8 mouse cellular contexts compared by ENCODE assay signal in the genomic region with DNA sequence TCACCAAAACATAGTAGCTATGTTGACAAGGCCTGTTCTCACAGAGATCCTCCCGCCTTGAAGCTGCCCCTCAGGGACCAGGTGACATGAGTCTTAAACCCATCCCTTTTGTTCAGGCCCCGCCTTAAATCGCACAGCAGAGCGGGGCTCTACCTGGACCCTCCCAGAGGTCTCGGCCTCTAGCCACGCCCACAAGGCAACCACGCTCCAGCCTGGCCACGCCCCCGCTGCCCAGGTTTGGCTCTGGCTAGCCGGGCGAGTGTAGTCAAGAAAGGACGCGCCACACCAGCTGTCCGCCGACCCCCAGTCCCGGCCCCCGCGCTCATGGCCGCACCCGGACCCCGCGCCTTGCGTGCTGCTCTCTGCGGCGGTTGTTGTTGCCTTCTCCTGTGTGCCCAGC. TPM values are rescaled to one million over a fixed set of nuclear protein-coding genes. Genes with fewer than 3 reads are reported as not detected.
DNase-seq lines count a peak whose midpoint lies in the region; ATAC-seq lines count a peak whose summit lies in the region.

No protein-coding gene starts in this region.

- peak overlapping the region; percentile 20; the same call in 1 of the 2 replicates for H3K9ac ChIP-seq in intestine, embryonic 14.5 days (ENCODE audit: low read length)
- peak overlapping the region; percentile 33; the same call in 1 of the 2 replicates for H3K9ac ChIP-seq in liver, embryonic 13.5 days
- H3K9ac ChIP-seq in stomach, embryonic 15.5 days, result peak overlapping the region; percentile 44; the same call in 1 of the 2 replicates

- ATAC-seq in intestine, embryonic 14.5 days (replicated peaks; ENCODE audit: low FRiP score, low TSS enrichment, low read depth), result peak; percentile 57; the same call in 1 of the 2 replicates
- ATAC-seq in liver, embryonic 13.5 days (ENCODE audit: low read depth), result peak; percentile 18; the same call in 1 of the 2 replicates
- ATAC-seq in stomach, embryonic 15.5 days (ENCODE audit: insufficient read depth, low FRiP score, low read depth), result peak; percentile 23; the same call in 1 of the 2 replicates

- peak; percentile 82 for DNase-seq in ES-CJ7 (ENCODE audit: low read depth, low spot score)
- peak; percentile 66 for DNase-seq in embryo, embryonic 10.5 days (ENCODE audit: low spot score)
- DNase-seq in intestine, embryonic 14.5 days (ENCODE audit: low spot score), result peak; percentile 81
- DNase-seq in liver, embryonic 13.5 days, result peak; percentile 40
- DNase-seq in right cerebral cortex, adult 18-20 months, result no peak
- no peak for DNase-seq in layer of hippocampus, adult 11-12 months (ENCODE audit: low spot score)
- DNase-seq in frontal cortex, postnatal 14 days (ENCODE audit: low spot score in 2 of 2), result no peak

- peak overlapping the region; percentile 63 for H3K4me2 ChIP-seq in intestine, embryonic 14.5 days (ENCODE audit: low read length)
- H3K4me2 ChIP-seq in liver, embryonic 13.5 days, result peak overlapping the region; percentile 52
- peak overlapping the region; percentile 78 for H3K4me2 ChIP-seq in stomach, embryonic 15.5 days

- H3K4me1 ChIP-seq in intestine, embryonic 14.5 days (replicated peaks; ENCODE audit: control insufficient read depth, insufficient read depth, low read length), result no peaks in the 10 kb centered on the region; the same call in 1 of the 2 replicates
- H3K4me1 ChIP-seq in liver, embryonic 13.5 days (replicated peaks), result peaks cover 12% of the 10 kb centered on the region
- peaks cover 16% of the 10 kb centered on the region for H3K4me1 ChIP-seq in stomach, embryonic 15.5 days

- peaks cover 9% of the 10 kb centered on the region; the same call in 1 of the 2 replicates for H3K27me3 ChIP-seq in intestine, embryonic 14.5 days (replicated peaks; ENCODE audit: control insufficient read depth, insufficient read depth, low read length)
- H3K27me3 ChIP-seq in liver, embryonic 13.5 days, result peaks cover 65% of the 10 kb centered on the region
- H3K27me3 ChIP-seq in stomach, embryonic 15.5 days (replicated peaks), result 0 out of 2 replicates have a peak, but pooled peaks cover 8% of the 10 kb centered on the region

- WGBS in intestine, embryonic 14.5 days, result 2% methylated on average over 25 of the region's 25 CpGs
- WGBS in liver, embryonic 13.5 days (ENCODE audit: insufficient replicate concordance), result 7% methylated on average over 25 of the region's 25 CpGs
- 5% methylated on average over 25 of the region's 25 CpGs for WGBS in stomach, embryonic 15.5 days

- H3K4me3 ChIP-seq in intestine, embryonic 14.5 days (ENCODE audit: low read depth, low read length), result peak overlapping the region; percentile 33
- H3K4me3 ChIP-seq in liver, embryonic 13.5 days (replicated peaks), result peak overlapping the region; percentile 16
- peak overlapping the region; percentile 41 for H3K4me3 ChIP-seq in stomach, embryonic 15.5 days (replicated peaks)

- no peak overlapping the region for H3K27ac ChIP-seq in intestine, embryonic 14.5 days (ENCODE audit: low read depth)
- no peak overlapping the region for H3K27ac ChIP-seq in liver, embryonic 13.5 days
- H3K27ac ChIP-seq in stomach, embryonic 15.5 days, result no peak overlapping the region

- no peaks in the 10 kb centered on the region for H3K36me3 ChIP-seq in intestine, embryonic 14.5 days (ENCODE audit: control insufficient read depth, insufficient read depth, low read length)
- H3K36me3 ChIP-seq in liver, embryonic 13.5 days, result no peaks in the 10 kb centered on the region
- H3K36me3 ChIP-seq in stomach, embryonic 15.5 days, result no peaks in the 10 kb centered on the region

- no peaks in the 10 kb centered on the region for H3K9me3 ChIP-seq in intestine, embryonic 14.5 days (ENCODE audit: control insufficient read depth, low read length)
- H3K9me3 ChIP-seq in liver, embryonic 13.5 days (replicated peaks), result no peaks in the 10 kb centered on the region
- H3K9me3 ChIP-seq in stomach, embryonic 15.5 days, result no peaks in the 10 kb centered on the region

RNA-seq across cellular contexts. Expression of a gene that starts 8.3 kb away (rescaled TPM):
- polyA plus RNA-seq in intestine, embryonic 14.5 days (2014; fragmentation: Nextera tagmentation; extraction: Ambion mirVana), result not detected in 2 replicates
- not detected in 2 replicates for polyA plus RNA-seq in liver, embryonic 13.5 days (2015; fragmentation: Nextera tagmentation; extraction: Ambion mirVana)
- 0.13 and 0.23 TPM in 2 replicates for polyA plus RNA-seq in stomach, embryonic 15.5 days (2015; fragmentation: Nextera tagmentation; extraction: Ambion mirVana)

RNA-seq across cellular contexts. Expression of a gene that starts 8.7 kb away (rescaled TPM):
- polyA plus RNA-seq in intestine, embryonic 14.5 days (2014; fragmentation: Nextera tagmentation; extraction: Ambion mirVana), result 1.9 and 2.5 TPM in 2 replicates
- 0.20 TPM in 1 of 2 replicates, not detected in the other for polyA plus RNA-seq in liver, embryonic 13.5 days (2015; fragmentation: Nextera tagmentation; extraction: Ambion mirVana)
- polyA plus RNA-seq in stomach, embryonic 15.5 days (2015; fragmentation: Nextera tagmentation; extraction: Ambion mirVana), result 6.8 and 7.8 TPM in 2 replicates

RNA-seq across cellular contexts. Expression of a gene that starts 20.0 kb away (rescaled TPM):
- 2.8 and 3.2 TPM in 2 replicates for polyA plus RNA-seq in intestine, embryonic 14.5 days (2014; fragmentation: Nextera tagmentation; extraction: Ambion mirVana)
- polyA plus RNA-seq in liver, embryonic 13.5 days (2015; fragmentation: Nextera tagmentation; extraction: Ambion mirVana), result 1.7 and 1.9 TPM in 2 replicates
- 5.0 and 8.6 TPM in 2 replicates for polyA plus RNA-seq in stomach, embryonic 15.5 days (2015; fragmentation: Nextera tagmentation; extraction: Ambion mirVana)

RNA-seq across cellular contexts. Expression of a gene that starts 42.3 kb away (rescaled TPM):
- polyA plus RNA-seq in intestine, embryonic 14.5 days (2014; fragmentation: Nextera tagmentation; extraction: Ambion mirVana), result 1.5 and 2.2 TPM in 2 replicates
- 0.42 and 0.55 TPM in 2 replicates for polyA plus RNA-seq in liver, embryonic 13.5 days (2015; fragmentation: Nextera tagmentation; extraction: Ambion mirVana)
- 17.0 and 29.0 TPM in 2 replicates for polyA plus RNA-seq in stomach, embryonic 15.5 days (2015; fragmentation: Nextera tagmentation; extraction: Ambion mirVana)

RNA-seq across cellular contexts. Expression of a gene that starts 56.9 kb away (rescaled TPM):
- 84.6 and 89.7 TPM in 2 replicates for polyA plus RNA-seq in intestine, embryonic 14.5 days (2014; fragmentation: Nextera tagmentation; extraction: Ambion mirVana)
- polyA plus RNA-seq in liver, embryonic 13.5 days (2015; fragmentation: Nextera tagmentation; extraction: Ambion mirVana), result 38.9 and 41.0 TPM in 2 replicates
- 73.6 and 74.2 TPM in 2 replicates for polyA plus RNA-seq in stomach, embryonic 15.5 days (2015; fragmentation: Nextera tagmentation; extraction: Ambion mirVana)

Comparison
In these comparisons a context has a peak if more than half of its experiments do, and no peak if none do; other contexts are left out.
1. DNase-seq: peak in ES-CJ7 (single experiment), embryo, embryonic 10.5 days (single experiment), intestine, embryonic 14.5 days (single experiment) and liver, embryonic 13.5 days (single experiment); none in right cerebral cortex, adult 18-20 months (single experiment), layer of hippocampus, adult 11-12 months (single experiment) and frontal cortex, postnatal 14 days (0 of 2).
2. Peak in every context shown above with its lines, with median percentiles within 50 percentile points of each other: ATAC-seq, H3K4me2 ChIP-seq, H3K4me3 ChIP-seq and H3K9ac ChIP-seq.